Mouse (Mus musculus): Measurements from ENCODE around the gene Cidec. TPM values are rescaled to one million over a fixed set of nuclear protein-coding genes. Genes with fewer than 3 reads are reported as not detected.

The Cidec gene
- total and polyA plus RNA-seq, 3 experiments = not detected

GRCm38 (mm10) chr6:113426696-113427095 lies 8.9 kb downstream of the Cidec start:
- Histone ChIP-seq H3K4me3 (ENCODE audit: control insufficient read depth in 1 of 2, insufficient read depth in 1 of 2, low read depth in 2 of 2, low read length in 2 of 2) (no peak overlapping the region), H3K27me3 (ENCODE audit: control insufficient read depth in 1 of 2, insufficient read depth in 2 of 2, low read length in 2 of 2) (no peaks in the 10 kb centered on the region), H3K27ac (ENCODE audit: control insufficient read depth, low read depth, low read length) (no peak overlapping the region), H3K9me3 (replicated peaks; ENCODE audit: insufficient read depth, low read length) (no peaks in the 10 kb centered on the region), H3K79me2 (ENCODE audit: control insufficient read depth, insufficient read depth, low read length, poor library complexity) (no peaks in the 10 kb centered on the region), H3K4me1 (ENCODE audit: control insufficient read depth in 1 of 2, insufficient read depth in 2 of 2, low read length in 2 of 2) (peaks cover 6 to 12% of the 10 kb centered on the region in 2 experiments; a peak in 3 of 4 replicates), H3K9ac (ENCODE audit: control insufficient read depth, low read depth, low read length, poor library complexity, severe bottlenecking) (no peak overlapping the region), H3K36me3 (ENCODE audit: control insufficient read depth in 1 of 2, insufficient read depth in 2 of 2, low read length in 2 of 2) (peaks cover 0 to 3% of the 10 kb centered on the region in 2 experiments; a peak in 2 of 4 replicates)
- DNase-seq (ENCODE audit: low read depth, low spot score) = no peak
- no peak for TF ChIP-seq GATA1 (IDR thresholded peaks at IDR 0.05; ENCODE audit: low read depth, low read length)
- no peak for TF ChIP-seq MYC (IDR thresholded peaks at IDR 0.05; ENCODE audit: low read depth, low read length)
- no peak for TF ChIP-seq USF1 (IDR thresholded peaks at IDR 0.05; ENCODE audit: low read depth, low read length)
- no peak for TF ChIP-seq HCFC1 (IDR thresholded peaks at IDR 0.05; ENCODE audit: low read depth, low read length)
- no peak for TF ChIP-seq SIN3A (IDR thresholded peaks at IDR 0.05; ENCODE audit: low read length)
- TF ChIP-seq ELF1 (IDR thresholded peaks at IDR 0.05; ENCODE audit: low read depth, low read length) = no peak
- no peak for TF ChIP-seq UBTF (IDR thresholded peaks at IDR 0.05; ENCODE audit: borderline replicate concordance, insufficient read depth, low read depth, low read length)
- no peak for TF ChIP-seq SMC3 (IDR thresholded peaks at IDR 0.05; ENCODE audit: low read depth, low read length)
- no peak for TF ChIP-seq GABPA (IDR thresholded peaks at IDR 0.05; ENCODE audit: low read depth, low read length)
- TF ChIP-seq USF2 (IDR thresholded peaks at IDR 0.05; ENCODE audit: borderline replicate concordance in 1 of 2, insufficient read depth in 1 of 2, low read depth in 1 of 2, low read length in 2 of 2) = no peak
- TF ChIP-seq RCOR1 (IDR thresholded peaks at IDR 0.05; ENCODE audit: low read depth, low read length) = no peak
- no peak for TF ChIP-seq ZNF384 (IDR thresholded peaks at IDR 0.05; ENCODE audit: low read depth, low read length)
- TF ChIP-seq TBP (IDR thresholded peaks at IDR 0.05; ENCODE audit: low read depth, low read length) = no peak
- no peak for TF ChIP-seq CTCF (IDR thresholded peaks at IDR 0.05 in 2 of 3, conservative IDR thresholded peaks at IDR 0.05 in 1 of 3; ENCODE audit: control insufficient read depth in 1 of 3, insufficient read depth in 1 of 3, low read depth in 2 of 3, low read length in 3 of 3, poor library complexity in 1 of 3, severe bottlenecking in 1 of 3)
- no peak for TF ChIP-seq MYB (IDR thresholded peaks at IDR 0.05; ENCODE audit: low read depth, low read length)
- TF ChIP-seq EP300 (IDR thresholded peaks at IDR 0.05; ENCODE audit: low read depth in 1 of 2, low read length in 2 of 2) = no peak
- TF ChIP-seq ZMIZ1 (IDR thresholded peaks at IDR 0.05; ENCODE audit: low read depth, low read length) = no peak
- no peak for TF ChIP-seq MAFK (IDR thresholded peaks at IDR 0.05; ENCODE audit: borderline replicate concordance, low read depth, low read length)
- TF ChIP-seq CHD1 (IDR thresholded peaks at IDR 0.05; ENCODE audit: low read depth, low read length) = no peak
- no peak for TF ChIP-seq ETS1 (IDR thresholded peaks at IDR 0.05; ENCODE audit: low read depth, low read length)

GRCm38 (mm10) chr6:113424187-113424586 lies 11.4 kb downstream of the Cidec start:
- no peaks in the 10 kb centered on the region for H3K9me3 ChIP-seq (replicated peaks; ENCODE audit: insufficient read depth, low read length)
- H3K27me3 ChIP-seq (ENCODE audit: control insufficient read depth in 1 of 2, insufficient read depth in 2 of 2, low read length in 2 of 2) = no peaks in the 10 kb centered on the region
- no peak for TF ChIP-seq ZNF384 (IDR thresholded peaks at IDR 0.05; ENCODE audit: low read depth, low read length)
- TF ChIP-seq ZMIZ1 (IDR thresholded peaks at IDR 0.05; ENCODE audit: low read depth, low read length) = no peak
- no peak for TF ChIP-seq MXI1 (IDR thresholded peaks at IDR 0.05; ENCODE audit: low read depth, low read length)
- H3K4me1 ChIP-seq (ENCODE audit: control insufficient read depth in 1 of 2, insufficient read depth in 2 of 2, low read length in 2 of 2) = peaks cover 6 to 16% of the 10 kb centered on the region in 2 experiments; a peak in 3 of 4 replicates
- no peak overlapping the region for H3K4me3 ChIP-seq (ENCODE audit: control insufficient read depth in 1 of 2, insufficient read depth in 1 of 2, low read depth in 2 of 2, low read length in 2 of 2)
- no peak overlapping the region for H3K9ac ChIP-seq (ENCODE audit: control insufficient read depth, low read depth, low read length, poor library complexity, severe bottlenecking)
- no peak overlapping the region for H3K27ac ChIP-seq (ENCODE audit: control insufficient read depth, low read depth, low read length)
- H3K79me2 ChIP-seq (ENCODE audit: control insufficient read depth, insufficient read depth, low read length, poor library complexity) = no peaks in the 10 kb centered on the region
- no peak for DNase-seq (ENCODE audit: low read depth, low spot score)
- peaks cover 0 to 3% of the 10 kb centered on the region in 2 experiments; a peak in 2 of 4 replicates for H3K36me3 ChIP-seq (ENCODE audit: control insufficient read depth in 1 of 2, insufficient read depth in 2 of 2, low read length in 2 of 2)

Measured in MEL (cell line).